Mouse (Mus musculus) hindbrain, embryonic 14.5 days (tissue): ENCODE data around the gene Afdn. TPM values are rescaled to one million over a fixed set of nuclear protein-coding genes. Genes with fewer than 3 reads are reported as not detected.
"Not testable (repeated sequence)": the region's sequence is repeated elsewhere in the genome, so short reads cannot be mapped to it uniquely, and the experiment has no call there.

ENCODE experiments used
- ATAC-seq: fragments of 200-750 bp; cut with Nextera tagmentation; 2 replicates; pipeline ENCODE4 v1.8.0; 2017; ENCODE audit warnings: moderate number of reproducible peaks, mild to moderate bottlenecking, moderate TSS enrichment, moderate library complexity; ENCODE audit not compliant: low FRiP score
- DNase-seq: peaks from one replicate; pipeline ENCODE4 v3.0.0-alpha.2; 2015; ENCODE audit warnings: low spot score
- H3K27ac ChIP-seq: fragments of 300-500 bp; sonication (generic); 2 replicates; pipeline ENCODE4 v1.5.1; 2014; ENCODE audit warnings: mild to moderate bottlenecking, moderate library complexity
- H3K27me3 ChIP-seq: fragments of 300-500 bp; sonication (generic); 2 replicates; pipeline ENCODE4 v1.6.1; 2014; ENCODE audit warnings: mild to moderate bottlenecking, low read length, mixed read lengths; ENCODE audit not compliant: control insufficient read depth, insufficient read depth
- H3K36me3 ChIP-seq: fragments of 300-500 bp; sonication (generic); replicated peaks from 2 replicates; pipeline ENCODE4 v1.6.1; 2014; ENCODE audit not compliant: control insufficient read depth, insufficient read depth
- H3K4me1 ChIP-seq: fragments of 300-500 bp; sonication (generic); replicated peaks from 2 replicates; pipeline ENCODE4 v1.6.1; 2014; ENCODE audit warnings: antibody characterized with exemption, low read length, mixed read lengths; ENCODE audit not compliant: control insufficient read depth, insufficient read depth
- H3K4me2 ChIP-seq: fragments of 300-500 bp; sonication (generic); replicated peaks from 2 replicates; pipeline ENCODE4 v1.6.1; 2014; ENCODE audit warnings: mild to moderate bottlenecking, moderate library complexity
- H3K4me3 ChIP-seq: fragments of 300-500 bp; sonication (generic); replicated peaks from 2 replicates; pipeline ENCODE4 v1.5.1; 2014; ENCODE audit warnings: mild to moderate bottlenecking, low read length
- H3K9ac ChIP-seq: fragments of 300-500 bp; sonication (generic); 2 replicates; pipeline ENCODE4 v1.6.1; 2014
- H3K9me3 ChIP-seq: fragments of 300-500 bp; sonication (generic); 2 replicates; pipeline ENCODE4 v1.6.1; 2016; ENCODE audit warnings: low read length; ENCODE audit not compliant: control insufficient read depth
- WGBS: fragments of 180-500 bp; shearing (Covaris S2); extraction: QIAGEN DNeasy Blood & Tissue Kit; methylation state at CpG from one replicate; pipeline ENCODE4 v1.1.7; 2014; 5-methylcytosine and 5-hydroxymethylcytosine counted together
- polyA plus RNA-seq: library from polyadenylated mRNA; unstranded; fragments of >200 nt; fragmentation: Nextera tagmentation; extraction: Ambion mirVana; gene quantifications from 2 replicates; pipeline ENCODE4 v1.2.1, GENCODE M21; 2014

Afdn gene
- polyA plus RNA-seq, 1 experiment from 2014 or later: 140 TPM

GRCm38 (mm10) chr17:13930421-13930820, 170.1 kb downstream of the Afdn start:
- Histone ChIP-seq H3K36me3 (no peaks in the 10 kb centered on the region), H3K27me3 (no peaks in the 10 kb centered on the region), H3K27ac (no peak overlapping the region), H3K4me3 (no peak overlapping the region), H3K9ac (no peak overlapping the region), H3K9me3 (no peaks in the 10 kb centered on the region), H3K4me2 (no peak overlapping the region), H3K4me1 (no peaks in the 10 kb centered on the region)
- 91% methylated on average over 9 of the region's 9 CpGs for WGBS
- DNase-seq (no peak), ATAC-seq (no peak)

GRCm38 (mm10) chr17:13935364-13935763, 175.0 kb downstream of the Afdn start:
- not testable (repeated sequence) for H3K9me3 ChIP-seq, H3K36me3 ChIP-seq, H3K4me3 ChIP-seq, H3K4me1 ChIP-seq, ATAC-seq, H3K4me2 ChIP-seq, H3K27ac ChIP-seq, H3K27me3 ChIP-seq, DNase-seq, H3K9ac ChIP-seq
- 94% methylated on average over 2 of the region's 2 CpGs for WGBS

- Histone ChIP-seq H3K4me3 (no peak overlapping the region), H3K9me3 (no peaks in the 10 kb centered on the region), H3K27ac (no peak overlapping the region), H3K36me3 (no peaks in the 10 kb centered on the region), H3K4me1 (no peaks in the 10 kb centered on the region), H3K9ac (no peak overlapping the region), H3K4me2 (no peak overlapping the region), H3K27me3 (no peaks in the 10 kb centered on the region)
- WGBS: 97% methylated on average over 4 of the region's 4 CpGs
- no peak for DNase-seq
- ATAC-seq: no peak
These were observed 177.4 kb downstream of the Afdn start for GRCm38 (mm10) chr17:13937787-13938186.

GRCm38 (mm10) chr17:13938652-13939051, 178.3 kb downstream of the Afdn start:
- WGBS: 83% methylated on average over 3 of the region's 3 CpGs
- DNase-seq (no peak), ATAC-seq (no peak)
- no peaks in the 10 kb centered on the region for H3K9me3 ChIP-seq
- no peak overlapping the region for H3K4me3 ChIP-seq
- H3K4me1 ChIP-seq: no peaks in the 10 kb centered on the region
- no peaks in the 10 kb centered on the region for H3K27me3 ChIP-seq
- H3K27ac ChIP-seq: no peak overlapping the region
- H3K9ac ChIP-seq: no peak overlapping the region
- no peak overlapping the region for H3K4me2 ChIP-seq
- no peaks in the 10 kb centered on the region for H3K36me3 ChIP-seq

- not testable (repeated sequence) for H3K27ac ChIP-seq, H3K9me3 ChIP-seq, ATAC-seq, H3K27me3 ChIP-seq, H3K9ac ChIP-seq, H3K4me2 ChIP-seq, H3K4me1 ChIP-seq, H3K36me3 ChIP-seq, H3K4me3 ChIP-seq, DNase-seq
- 93% methylated on average over 2 of the region's 2 CpGs for WGBS
These were observed 178.9 kb downstream of the Afdn start for GRCm38 (mm10) chr17:13939231-13939630.

GRCm38 (mm10) chr17:13940487-13940886, 180.1 kb downstream of the Afdn start:
- H3K27me3 ChIP-seq: no peaks in the 10 kb centered on the region
- ATAC-seq: no peak
- H3K4me1 ChIP-seq: no peaks in the 10 kb centered on the region
- DNase-seq: no peak
- no peaks in the 10 kb centered on the region for H3K9me3 ChIP-seq
- H3K4me3 ChIP-seq: no peak overlapping the region
- WGBS: 79% methylated on average over 1 of the region's 1 CpGs
- H3K36me3 ChIP-seq: no peaks in the 10 kb centered on the region
- H3K9ac ChIP-seq: no peak overlapping the region
- no peak overlapping the region for H3K27ac ChIP-seq
- H3K4me2 ChIP-seq: no peak overlapping the region

- not testable (repeated sequence) for H3K4me1 ChIP-seq, H3K4me3 ChIP-seq, H3K27me3 ChIP-seq, H3K9ac ChIP-seq, ATAC-seq, DNase-seq, H3K4me2 ChIP-seq, H3K27ac ChIP-seq, H3K36me3 ChIP-seq, H3K9me3 ChIP-seq
- 100% methylated on average over 1 of the region's 2 CpGs for WGBS
These were observed 187.7 kb downstream of the Afdn start, which contains the start of gene Gm7168 for GRCm38 (mm10) chr17:13948073-13948472. TSS of gene Gm7168 (plus strand) at chr17:13948373.

- not testable (repeated sequence) for H3K36me3 ChIP-seq, H3K9me3 ChIP-seq, H3K4me1 ChIP-seq, H3K27me3 ChIP-seq, H3K4me2 ChIP-seq, H3K27ac ChIP-seq, H3K4me3 ChIP-seq, ATAC-seq, H3K9ac ChIP-seq, DNase-seq
- 86% methylated on average over 1 of the region's 1 CpGs for WGBS
These were observed 191.2 kb downstream of the Afdn start for GRCm38 (mm10) chr17:13951570-13951969.
